Mouse (Mus musculus) neural tube, embryonic 11.5 days (tissue): ENCODE results near the gene 4930467E23Rik. TPM values are rescaled to one million over a fixed set of nuclear protein-coding genes. Genes with fewer than 3 reads are reported as not detected.
"Not testable (repeated sequence)": the region's sequence is repeated elsewhere in the genome, so short reads cannot be mapped to it uniquely, and the experiment has no call there.

ENCODE experiments used
- ATAC-seq: fragments of 200-750 bp; cut with Nextera tagmentation; 2 replicates; pipeline ENCODE4 v1.8.0; 2017; ENCODE audit warnings: moderate number of reproducible peaks, mild to moderate bottlenecking, moderate TSS enrichment, moderate library complexity; ENCODE audit not compliant: insufficient read depth, low FRiP score, low TSS enrichment
- DNase-seq: peaks from one replicate; pipeline ENCODE4 v3.0.0-alpha.2; 2015; ENCODE audit warnings: low spot score
- H3K27ac ChIP-seq: fragments of 300-500 bp; sonication (generic); 2 replicates; pipeline ENCODE4 v1.5.1; 2014; ENCODE audit warnings: low read depth, mild to moderate bottlenecking, low read length
- H3K27me3 ChIP-seq: fragments of 300-500 bp; sonication (generic); 2 replicates; pipeline ENCODE4 v1.6.1; 2014; ENCODE audit warnings: mild to moderate bottlenecking, low read length, mixed read lengths; ENCODE audit not compliant: control insufficient read depth, insufficient read depth
- H3K36me3 ChIP-seq: fragments of 300-500 bp; sonication (generic); 2 replicates; pipeline ENCODE4 v1.6.1; 2014; ENCODE audit warnings: mild to moderate bottlenecking, low read length, moderate library complexity, mixed read lengths; ENCODE audit not compliant: control insufficient read depth, insufficient read depth
- H3K4me1 ChIP-seq: fragments of 300-500 bp; sonication (generic); 2 replicates; pipeline ENCODE4 v1.6.1; 2014; ENCODE audit warnings: low read length, mixed read lengths; ENCODE audit not compliant: control insufficient read depth, insufficient read depth
- H3K4me2 ChIP-seq: fragments of 300-500 bp; sonication (generic); 2 replicates; pipeline ENCODE4 v1.6.1; 2014; ENCODE audit warnings: low read depth, mild to moderate bottlenecking, moderate library complexity
- H3K4me3 ChIP-seq: fragments of 300-500 bp; sonication (generic); 2 replicates; pipeline ENCODE4 v1.5.1; 2014; ENCODE audit warnings: low read depth, low read length
- H3K9ac ChIP-seq: fragments of 300-500 bp; sonication (generic); 2 replicates; pipeline ENCODE4 v1.6.1; 2014; ENCODE audit warnings: mild to moderate bottlenecking, low read length
- H3K9me3 ChIP-seq: fragments of 300-500 bp; sonication (generic); 2 replicates; pipeline ENCODE4 v1.6.1; 2016; ENCODE audit warnings: low read length; ENCODE audit not compliant: control insufficient read depth
- WGBS: fragments of 180-500 bp; shearing (Covaris S2); extraction: QIAGEN DNeasy Blood & Tissue Kit; methylation state at CpG from one replicate; pipeline ENCODE4 v1.1.7; 2014; 5-methylcytosine and 5-hydroxymethylcytosine counted together
- polyA plus RNA-seq: library from polyadenylated mRNA; unstranded; fragments of >200 nt; fragmentation: Nextera tagmentation; extraction: Ambion mirVana; gene quantifications from 2 replicates; pipeline ENCODE4 v1.2.1, GENCODE M21; 2014

4930467E23Rik gene
- polyA plus RNA-seq, result not detected in 2 replicates

- WGBS, result no CpG with 5 or more reads among the region's 2 CpGs
- not testable (repeated sequence) for H3K4me3 ChIP-seq, DNase-seq
Measured at GRCm38 (mm10) chr8:19729276-19729675, at the start of gene 4930467E23Rik. TSS of gene 4930467E23Rik (plus strand) at chr8:19729576.

GRCm38 (mm10) chr8:19682311-19682710, 47.1 kb upstream of the 4930467E23Rik start:
- ATAC-seq, H3K9me3 ChIP-seq, H3K27me3 ChIP-seq, H3K4me2 ChIP-seq, DNase-seq, H3K9ac ChIP-seq, H3K4me1 ChIP-seq, H3K27ac ChIP-seq, H3K4me3 ChIP-seq, H3K36me3 ChIP-seq: not testable (repeated sequence)
- WGBS, result 100% methylated on average over 1 of the region's 3 CpGs

More at GRCm38 (mm10) chr8:19729276-19729675, at the start of gene 4930467E23Rik:
- not testable (repeated sequence) for ATAC-seq, H3K27ac ChIP-seq, H3K4me2 ChIP-seq, H3K36me3 ChIP-seq, H3K27me3 ChIP-seq, H3K9me3 ChIP-seq, H3K4me1 ChIP-seq, H3K9ac ChIP-seq

GRCm38 (mm10) chr8:19685476-19685875, 43.9 kb upstream of the 4930467E23Rik start:
- H3K4me1 ChIP-seq, DNase-seq, H3K4me2 ChIP-seq, ATAC-seq, H3K9me3 ChIP-seq, H3K36me3 ChIP-seq, H3K27me3 ChIP-seq, H3K27ac ChIP-seq, H3K9ac ChIP-seq, H3K4me3 ChIP-seq: not testable (repeated sequence)
- WGBS, result 82% methylated on average over 3 of the region's 3 CpGs

- DNase-seq, H3K27me3 ChIP-seq, H3K36me3 ChIP-seq, H3K27ac ChIP-seq, H3K4me3 ChIP-seq, H3K9me3 ChIP-seq, H3K9ac ChIP-seq, ATAC-seq, H3K4me1 ChIP-seq, H3K4me2 ChIP-seq: not testable (repeated sequence)
- 87% methylated on average over 6 of the region's 6 CpGs for WGBS
Measured at GRCm38 (mm10) chr8:19688802-19689525, 40.4 kb upstream of the 4930467E23Rik start.

- WGBS, result 85% methylated on average over 1 of the region's 1 CpGs
- H3K4me1 ChIP-seq, H3K9me3 ChIP-seq, H3K9ac ChIP-seq, H3K27ac ChIP-seq, H3K36me3 ChIP-seq, H3K4me2 ChIP-seq, ATAC-seq, H3K4me3 ChIP-seq, DNase-seq, H3K27me3 ChIP-seq: not testable (repeated sequence)
Measured at GRCm38 (mm10) chr8:19689745-19690144, 39.6 kb upstream of the 4930467E23Rik start.

GRCm38 (mm10) chr8:19691421-19691820, 38.0 kb upstream of the 4930467E23Rik start:
- H3K27me3 ChIP-seq, H3K4me3 ChIP-seq, H3K9ac ChIP-seq, H3K9me3 ChIP-seq, ATAC-seq, H3K4me1 ChIP-seq, H3K27ac ChIP-seq, DNase-seq, H3K4me2 ChIP-seq, H3K36me3 ChIP-seq: not testable (repeated sequence)
- 84% methylated on average over 6 of the region's 6 CpGs for WGBS

GRCm38 (mm10) chr8:19697497-19698077, 31.8 kb upstream of the 4930467E23Rik start:
- not testable (repeated sequence) for H3K27me3 ChIP-seq, H3K4me2 ChIP-seq, H3K9ac ChIP-seq, H3K4me1 ChIP-seq, H3K36me3 ChIP-seq, ATAC-seq, H3K9me3 ChIP-seq, DNase-seq, H3K27ac ChIP-seq, H3K4me3 ChIP-seq
- WGBS, result 86% methylated on average over 11 of the region's 11 CpGs

- not testable (repeated sequence) for DNase-seq, H3K4me2 ChIP-seq, H3K36me3 ChIP-seq, H3K27ac ChIP-seq, H3K4me3 ChIP-seq, H3K9me3 ChIP-seq, H3K9ac ChIP-seq, H3K4me1 ChIP-seq, H3K27me3 ChIP-seq, ATAC-seq
- WGBS, result 82% methylated on average over 6 of the region's 6 CpGs
Measured at GRCm38 (mm10) chr8:19698123-19698522, 31.3 kb upstream of the 4930467E23Rik start.

- not testable (repeated sequence) for H3K4me2 ChIP-seq, ATAC-seq, H3K36me3 ChIP-seq, H3K9me3 ChIP-seq, H3K27ac ChIP-seq, H3K9ac ChIP-seq, H3K4me1 ChIP-seq, H3K4me3 ChIP-seq, H3K27me3 ChIP-seq, DNase-seq
- WGBS, result 86% methylated on average over 4 of the region's 4 CpGs
Measured at GRCm38 (mm10) chr8:19698722-19699121, 30.7 kb upstream of the 4930467E23Rik start.
